Mouse (Mus musculus): ENCODE measurements around the gene Pgbd1.
"Not testable (repeated sequence)": the region's sequence is repeated elsewhere in the genome, so short reads cannot be mapped to it uniquely, and the experiment has no call there.

Pgbd1 gene

DNA sequence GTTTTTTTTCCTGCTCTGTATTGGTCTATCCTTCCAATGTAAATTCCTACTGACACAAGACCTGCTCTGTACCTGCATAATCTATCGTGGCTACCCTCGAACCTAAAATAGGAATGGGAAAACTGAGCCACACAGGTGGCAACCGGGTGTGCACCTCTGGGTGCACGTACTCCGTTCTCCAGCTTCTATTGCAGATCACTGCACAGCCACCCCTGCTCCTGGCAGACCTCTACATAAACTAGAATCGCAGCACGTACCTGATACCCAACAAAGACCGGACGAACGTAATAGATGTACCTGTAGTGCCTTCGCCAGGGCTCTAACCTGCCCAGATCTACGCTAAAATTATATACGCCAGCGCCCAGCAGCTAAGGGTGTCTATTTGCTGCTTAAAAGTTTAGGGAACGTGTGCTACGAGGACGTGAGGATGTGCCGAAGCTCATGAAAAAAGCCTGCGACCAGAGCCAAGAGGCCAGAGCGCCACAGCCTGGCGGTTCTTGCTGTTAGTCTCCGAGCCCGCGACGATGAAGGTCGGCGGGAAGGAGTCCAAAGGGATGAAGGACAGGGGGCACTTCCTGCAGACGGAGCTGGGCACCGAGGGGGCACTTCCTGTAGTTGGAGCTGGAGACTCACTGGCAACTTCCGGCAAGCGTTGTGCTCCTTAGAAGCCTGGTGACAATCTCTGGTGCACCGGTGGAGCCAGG is at the start of gene Pgbd1:
Gene Pgbd1 (minus strand): TSS at position 556 of the 704 bp plus-strand sequence.
- DNase-seq (ENCODE audit: low spot score in 2 of 2) = peak; percentile 66 to 72

DNA sequence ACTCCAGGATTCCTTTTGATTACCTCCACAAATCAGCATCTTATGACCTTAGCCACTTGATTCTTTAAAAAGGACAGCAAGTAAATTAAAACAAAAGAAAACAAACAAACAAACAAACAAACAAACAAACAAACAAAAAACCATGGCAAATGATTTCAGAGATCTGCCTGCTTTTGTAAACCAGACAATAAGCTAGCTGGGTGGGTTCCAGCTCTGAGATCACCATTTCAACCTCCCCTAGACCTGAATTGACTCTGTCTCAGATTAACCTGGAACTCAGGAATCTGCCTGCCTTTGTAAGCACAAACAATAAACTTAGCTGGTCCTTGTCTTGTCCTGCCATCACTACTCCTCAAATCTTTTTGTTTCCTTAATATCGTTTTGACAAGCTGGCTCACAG is 46.0 kb upstream of the Pgbd1 start:
- no peak for DNase-seq (ENCODE audit: low spot score in 2 of 2)

DNA sequence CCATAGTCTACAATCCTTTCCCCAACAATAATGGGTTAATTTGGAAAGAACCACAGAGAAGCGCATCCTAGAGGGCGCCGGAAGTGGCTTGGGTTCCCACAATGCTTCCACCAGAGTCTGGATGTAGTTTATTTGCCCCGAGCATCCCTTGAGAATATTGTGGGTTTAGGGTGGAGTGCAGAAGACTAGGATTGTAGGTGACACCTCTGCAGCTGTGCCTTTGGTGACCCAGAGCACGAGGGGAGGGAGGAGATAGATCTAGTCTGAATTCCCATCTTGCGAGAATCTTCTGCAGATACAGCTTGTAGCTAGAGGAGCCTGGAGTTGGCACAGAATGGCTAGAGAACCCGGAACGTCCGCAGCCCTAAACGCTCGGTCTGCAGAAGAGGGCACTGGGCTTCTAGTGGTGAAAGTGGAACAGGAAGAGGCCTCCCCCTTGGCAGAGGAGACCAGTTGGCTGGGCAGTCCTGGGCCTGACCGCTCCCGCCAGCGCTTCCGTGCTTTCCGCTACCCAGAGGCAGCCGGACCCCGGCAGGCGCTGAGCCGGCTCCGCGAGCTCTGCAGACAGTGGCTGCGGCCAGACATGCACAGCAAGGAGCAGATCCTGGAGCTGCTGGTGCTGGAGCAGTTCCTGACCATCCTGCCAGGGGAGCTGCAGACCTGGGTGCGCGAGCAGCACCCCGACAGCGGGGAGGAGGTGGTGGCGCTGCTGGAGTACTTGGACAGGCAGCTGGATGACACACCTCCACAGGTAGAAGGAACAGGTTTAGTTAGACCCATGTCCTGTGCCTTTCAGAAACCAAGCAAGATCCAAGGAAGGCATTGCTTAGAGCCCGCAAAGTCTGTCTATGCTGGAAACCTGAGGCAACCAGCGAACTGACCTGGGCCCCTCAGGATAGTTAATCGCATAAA is 38.2 kb upstream of the Pgbd1 start, which contains the start of the genes Zkscan4 and Gm10065:
Gene Zkscan4 (plus strand): TSS at position 149 of the 912 bp plus-strand sequence.
Gene Gm10065 (minus strand): TSS at position 683 of the 912 bp plus-strand sequence.
- peak; percentile 82 to 85 for DNase-seq (ENCODE audit: low spot score in 2 of 2)

DNA sequence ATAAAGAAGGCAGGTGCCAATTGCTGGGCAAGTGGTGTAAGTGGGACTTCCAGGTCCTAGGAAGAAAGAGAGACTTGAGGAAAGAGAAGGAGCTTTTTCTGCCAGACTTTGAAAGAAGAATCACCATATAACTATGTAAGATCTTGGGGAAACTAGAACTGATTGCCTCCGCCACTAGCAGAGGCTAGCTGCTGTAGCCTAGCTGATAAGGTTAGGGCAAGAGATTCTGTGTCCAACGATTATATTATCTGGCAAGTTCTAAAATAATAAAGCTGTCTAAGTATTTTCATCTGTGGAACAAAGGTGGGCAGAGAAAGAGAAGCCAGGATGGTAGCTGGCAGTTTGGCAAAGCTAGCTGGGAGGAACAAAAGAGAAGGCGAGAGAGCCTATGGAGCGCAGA is 31.6 kb upstream of the Pgbd1 start:
- DNase-seq (ENCODE audit: low spot score in 2 of 2) = no peak

DNA sequence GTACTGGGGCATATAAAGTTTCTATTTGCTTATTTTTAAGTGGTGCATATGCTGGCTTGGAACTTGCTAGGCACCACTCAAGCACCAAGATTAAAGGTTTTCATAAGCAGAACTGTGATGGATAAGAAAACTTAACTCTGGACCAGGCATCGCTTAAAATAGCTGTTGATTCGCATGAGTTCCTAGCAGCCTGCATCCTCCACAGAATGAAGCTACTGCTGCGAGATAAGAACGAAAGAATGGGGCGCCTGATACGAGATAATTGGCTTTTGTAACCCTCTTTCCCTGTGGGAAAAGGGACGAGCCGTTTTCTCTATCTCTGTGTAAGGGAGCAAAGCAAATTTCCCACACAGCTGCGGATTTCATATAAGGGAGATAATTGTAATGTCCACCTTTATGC is 28.2 kb upstream of the Pgbd1 start:
- DNase-seq (ENCODE audit: low spot score in 2 of 2) = no peak

DNA sequence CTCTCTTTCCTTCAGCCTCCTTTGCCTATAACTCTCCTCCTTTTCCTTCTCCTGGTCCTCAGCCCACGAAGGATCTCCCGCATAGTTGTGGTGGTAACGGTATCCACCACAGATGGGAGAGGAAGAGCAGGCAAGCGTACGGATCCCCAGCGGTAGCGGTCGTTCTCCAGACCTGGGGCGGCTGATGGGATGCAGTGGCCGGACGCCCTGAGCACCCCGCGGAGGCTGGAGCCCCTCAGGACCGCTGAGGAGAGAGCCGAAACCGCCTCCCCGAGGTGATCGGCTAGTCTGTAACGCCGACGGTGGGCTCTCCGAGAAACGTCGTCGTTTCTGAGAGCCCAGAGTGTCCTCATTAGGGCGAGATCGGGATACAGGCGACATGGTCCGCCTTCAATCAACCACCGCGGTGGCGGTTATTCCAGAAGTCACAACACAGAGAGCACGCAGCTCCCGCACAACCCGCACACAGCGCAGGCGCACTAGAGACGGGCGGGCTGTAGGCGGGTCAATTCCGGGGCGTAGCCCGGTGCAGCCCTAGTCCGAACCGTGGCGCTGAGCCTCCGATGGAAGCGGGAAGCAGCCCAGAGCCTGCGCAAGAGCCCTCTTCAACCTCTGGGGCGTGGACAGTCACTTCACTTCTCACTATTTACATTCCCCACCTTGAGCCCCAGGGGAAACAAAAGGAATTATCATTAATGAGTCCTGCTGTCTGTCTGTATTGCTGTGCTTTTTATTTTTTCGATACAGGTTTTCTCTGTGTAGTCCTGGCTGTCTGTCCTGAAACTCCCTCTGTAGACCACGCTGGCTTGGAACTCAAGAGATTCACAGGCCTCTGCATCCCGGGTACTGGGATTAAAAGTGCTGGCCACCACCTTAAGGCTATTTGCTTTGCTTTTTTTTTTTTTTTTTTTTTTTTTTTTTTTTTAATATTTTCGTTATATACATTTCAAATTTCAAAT is 27.5 kb upstream of the Pgbd1 start, which contains the start of gene Nkapl:
Gene Nkapl (minus strand): TSS at position 449 of the 959 bp plus-strand sequence.
- peak; percentile 73 to 75 for DNase-seq (ENCODE audit: low spot score in 2 of 2)

DNA sequence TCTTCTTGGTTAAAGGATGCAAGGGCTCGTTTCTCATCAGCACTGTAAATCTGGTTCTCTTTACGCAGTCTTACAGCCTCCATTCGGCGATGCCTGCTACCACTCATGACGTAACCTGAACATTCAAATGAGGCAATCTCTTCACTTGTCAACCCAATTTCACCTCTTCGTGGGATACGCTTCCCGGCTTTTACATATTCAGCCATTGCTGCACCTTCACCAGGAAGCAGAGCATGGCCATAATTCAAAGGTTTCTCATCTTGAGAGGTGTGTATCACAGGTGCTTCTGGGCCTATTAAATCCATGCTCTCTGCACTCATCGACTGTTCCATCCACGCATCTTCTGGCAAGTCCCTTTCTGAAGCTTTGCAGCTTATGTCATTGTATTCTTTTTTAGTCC is 26.5 kb upstream of the Pgbd1 start:
- no peak for DNase-seq (ENCODE audit: low spot score in 2 of 2)

DNA sequence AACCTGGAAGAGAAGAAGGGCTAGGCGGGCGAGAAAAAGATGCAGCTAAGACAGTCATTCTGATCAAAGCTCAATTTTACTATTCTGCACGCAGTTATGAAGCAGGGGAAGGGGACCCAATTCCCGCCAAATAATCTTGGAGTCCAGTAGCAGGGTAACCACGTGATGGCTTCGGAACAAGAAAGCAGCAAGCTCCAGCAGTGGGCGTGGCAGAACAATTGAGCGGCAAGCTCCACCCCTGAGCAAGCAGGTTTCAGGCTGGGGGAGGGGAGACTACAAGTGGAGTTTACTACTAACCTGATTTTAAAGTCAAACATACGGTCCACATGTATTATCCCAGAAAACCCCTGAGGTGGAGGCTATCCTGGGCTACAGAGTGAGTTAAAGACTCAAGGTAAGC is 21.7 kb upstream of the Pgbd1 start:
- not testable (repeated sequence) for DNase-seq (ENCODE audit: low spot score in 2 of 2)

DNA sequence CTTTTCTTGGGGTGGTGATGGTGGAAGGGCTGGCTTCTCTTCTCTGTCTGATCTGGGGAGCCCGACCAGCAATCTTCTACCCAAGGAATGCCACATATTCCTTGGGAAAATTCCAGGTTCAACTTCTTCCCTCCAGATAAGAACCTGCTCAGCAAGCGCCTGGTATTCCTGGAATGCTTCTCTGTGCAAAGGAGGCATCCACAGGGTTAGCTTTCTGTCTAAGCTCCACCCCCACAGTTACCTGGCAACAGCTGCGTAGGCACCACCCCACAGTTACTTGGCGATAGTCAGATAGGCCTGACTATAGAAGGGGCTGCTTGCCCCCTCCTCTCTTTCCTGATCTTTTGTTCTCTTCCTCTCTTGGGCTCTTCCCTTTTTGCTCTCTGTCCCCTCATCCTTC is 15.5 kb upstream of the Pgbd1 start:
- no peak for DNase-seq (ENCODE audit: low spot score in 2 of 2)

DNA sequence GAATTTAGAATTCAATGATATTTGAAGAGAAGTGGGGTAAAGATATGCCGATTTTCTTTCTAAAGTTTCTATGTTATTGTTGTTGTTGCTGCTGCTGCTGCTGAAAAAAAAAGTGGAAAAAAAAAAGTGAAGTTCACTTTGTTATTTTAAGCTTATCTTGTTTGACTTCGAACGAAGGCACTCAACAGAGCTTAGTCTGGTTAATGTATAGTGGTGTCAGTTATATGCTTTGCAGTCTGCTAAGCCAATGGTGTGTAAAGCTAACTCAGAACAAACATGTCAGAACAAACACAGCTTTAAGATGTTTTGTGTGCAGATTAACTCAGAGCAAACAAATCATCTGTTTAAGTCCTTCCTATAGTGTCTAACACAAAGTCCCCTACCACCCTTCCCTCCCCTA is 13.3 kb upstream of the Pgbd1 start:
- no peak for DNase-seq (ENCODE audit: low spot score in 2 of 2)

DNA sequence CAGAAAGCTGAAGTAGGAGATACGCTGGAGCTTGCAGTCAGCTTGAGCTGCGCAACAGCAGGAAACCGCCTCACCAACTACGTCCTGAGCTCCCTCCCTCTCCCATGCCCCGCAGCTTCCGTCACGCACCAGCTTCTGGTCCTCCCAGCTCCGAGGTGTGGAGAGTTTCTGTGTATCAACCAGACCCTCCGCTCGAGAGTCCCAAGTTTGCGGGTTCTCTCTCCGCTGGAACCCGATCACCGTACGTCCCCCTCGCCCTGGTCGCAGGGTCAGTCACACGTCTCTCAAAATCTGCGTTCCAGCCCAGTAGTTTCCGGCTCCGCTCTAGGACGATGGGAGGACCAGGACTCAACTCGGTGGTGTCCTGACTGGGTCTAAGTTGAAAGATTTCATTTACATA is 12.6 kb upstream of the Pgbd1 start, which contains the start of gene Zscan26:
Gene Zscan26 (minus strand): TSS at position 282 of the 400 bp plus-strand sequence.
- DNase-seq (ENCODE audit: low spot score in 2 of 2) = peak; percentile 88 to 91

DNA sequence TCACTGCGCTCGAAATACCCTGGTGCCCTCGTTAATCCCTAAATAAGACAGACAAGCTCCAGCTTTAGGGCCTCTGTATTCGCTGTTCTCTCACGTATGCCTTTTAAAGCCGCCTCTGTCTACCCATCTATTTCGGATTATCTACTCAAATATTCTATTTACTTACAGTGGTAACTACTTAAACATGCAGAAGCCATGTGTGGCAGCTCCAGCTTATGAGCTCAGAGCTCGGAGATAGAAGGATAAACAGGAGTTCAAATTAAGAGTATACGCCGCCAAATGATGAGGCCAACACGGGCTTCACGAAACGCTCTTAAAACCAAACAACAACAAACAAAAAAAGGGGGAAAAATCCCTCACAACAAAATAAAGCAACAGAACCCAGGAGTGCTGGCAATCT is 12.2 kb upstream of the Pgbd1 start:
- peak in 1 of 2 experiments; percentile 10 for DNase-seq (ENCODE audit: low spot score in 2 of 2)

DNA sequence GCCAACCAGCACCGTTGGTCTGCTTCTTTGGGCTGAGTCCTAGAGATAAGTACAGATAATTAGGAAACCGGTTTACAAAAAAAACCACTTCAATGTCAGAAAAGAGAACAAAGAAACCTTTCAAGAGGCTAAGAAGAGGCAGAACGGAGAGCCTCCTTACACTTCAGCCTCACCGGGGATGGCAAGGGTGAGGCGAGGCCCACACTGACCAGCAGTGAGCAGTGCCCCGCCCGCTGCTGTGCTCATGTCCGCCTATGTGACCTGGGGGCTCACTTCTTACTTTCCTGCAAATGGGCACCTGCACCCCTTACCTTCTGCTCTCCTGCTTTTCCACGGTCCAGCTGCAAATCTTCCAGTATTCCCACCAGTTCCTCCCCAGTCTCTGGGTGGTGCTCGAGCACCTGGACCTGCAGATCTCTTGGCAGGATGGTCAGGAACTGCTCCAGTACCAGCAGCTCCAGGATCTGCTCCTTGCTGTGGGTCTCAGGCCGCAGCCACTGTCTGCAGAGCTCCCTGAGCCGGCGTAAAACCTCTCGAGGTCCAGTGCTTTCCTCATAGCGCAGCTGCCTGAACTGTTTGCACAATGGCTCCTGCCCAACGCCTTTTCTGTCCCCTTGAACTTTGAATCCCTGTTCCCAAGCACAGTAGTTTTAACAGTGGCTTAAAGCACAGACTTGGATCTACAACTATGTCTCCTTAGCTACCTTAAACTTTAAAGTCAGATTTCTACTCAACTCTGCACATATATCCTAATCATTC is 7.2 kb upstream of the Pgbd1 start:
- no peak for DNase-seq (ENCODE audit: low spot score in 2 of 2)

DNA sequence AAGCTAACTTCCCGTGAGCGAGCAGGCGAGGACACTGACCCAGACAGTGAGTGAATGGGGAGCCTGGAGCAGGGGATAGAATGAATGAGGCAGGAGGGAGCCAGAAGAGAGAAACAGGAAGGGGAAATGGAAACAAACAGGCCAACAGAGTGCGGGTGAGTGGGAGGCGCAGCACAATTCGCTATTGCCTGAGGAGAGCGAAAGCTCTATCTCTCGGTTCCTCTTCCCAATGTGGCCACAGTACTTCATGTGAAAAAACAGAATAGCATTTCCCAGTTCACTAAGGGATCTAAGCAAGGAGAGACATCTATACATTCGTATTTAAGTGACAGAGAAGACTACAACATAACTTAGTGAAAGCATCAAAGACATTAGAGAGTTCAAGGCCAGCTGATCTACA is 5.9 kb upstream of the Pgbd1 start:
- no peak for DNase-seq (ENCODE audit: low spot score in 2 of 2)

DNA sequence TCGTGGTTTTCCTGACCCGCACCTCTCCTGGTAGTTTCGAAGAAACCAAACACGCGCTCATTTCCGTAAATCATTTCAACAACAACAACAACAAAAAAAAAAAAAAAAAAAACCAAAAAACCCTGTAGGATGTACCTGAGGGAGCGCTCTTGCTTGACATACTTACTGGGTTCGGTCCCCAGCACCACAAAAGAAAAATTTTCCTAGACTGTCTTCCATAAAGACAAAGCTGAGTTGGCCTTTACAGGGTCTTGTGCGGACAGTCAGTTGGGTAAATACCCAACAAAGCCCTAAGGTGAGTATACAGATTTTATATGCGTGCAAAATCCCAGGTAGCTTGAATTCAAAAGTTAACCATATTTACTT is 332 bp upstream of the Pgbd1 start:
- DNase-seq (ENCODE audit: low spot score in 2 of 2) = no peak

DNA sequence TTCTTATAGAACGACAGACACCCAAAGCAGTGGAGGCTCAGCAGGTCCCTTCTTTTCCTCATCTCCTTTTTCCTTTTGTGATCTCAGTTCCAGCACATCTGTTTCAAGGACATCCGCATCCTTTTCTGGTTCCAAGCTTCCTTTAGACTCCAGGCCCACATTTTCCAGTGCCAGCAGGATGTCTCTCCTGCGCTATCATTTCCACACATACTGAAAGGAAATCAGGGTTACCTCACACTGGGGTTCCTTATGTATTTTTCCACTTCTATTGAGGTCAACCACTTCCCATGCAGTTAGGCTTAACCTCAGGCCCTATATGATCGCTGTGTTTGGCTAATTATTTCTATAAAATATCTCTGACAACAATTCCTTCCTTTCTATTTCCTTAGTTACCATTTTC is 5.4 kb downstream of the Pgbd1 start:
- no peak for DNase-seq (ENCODE audit: low spot score in 2 of 2)

DNA sequence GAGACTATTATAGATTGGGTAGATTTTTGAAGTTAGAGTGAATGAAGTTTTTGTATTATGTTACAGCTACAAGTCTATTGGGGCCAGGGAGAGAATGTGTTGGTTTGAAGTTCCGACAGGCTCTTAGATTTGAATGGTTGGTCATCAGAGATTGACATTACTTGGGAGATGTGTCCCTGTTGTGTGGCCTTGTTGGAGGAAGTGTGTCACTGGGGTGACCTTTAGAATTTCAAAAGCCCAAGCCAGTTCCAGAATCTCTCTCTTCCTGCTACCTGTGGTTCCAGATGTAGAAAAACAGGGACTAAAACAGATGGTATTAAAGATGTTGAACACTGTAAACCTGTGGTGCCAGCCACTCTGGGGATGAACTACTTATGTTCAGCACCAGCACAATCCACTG is 13.2 kb downstream of the Pgbd1 start:
- no peak for DNase-seq (ENCODE audit: low spot score in 2 of 2)

DNA sequence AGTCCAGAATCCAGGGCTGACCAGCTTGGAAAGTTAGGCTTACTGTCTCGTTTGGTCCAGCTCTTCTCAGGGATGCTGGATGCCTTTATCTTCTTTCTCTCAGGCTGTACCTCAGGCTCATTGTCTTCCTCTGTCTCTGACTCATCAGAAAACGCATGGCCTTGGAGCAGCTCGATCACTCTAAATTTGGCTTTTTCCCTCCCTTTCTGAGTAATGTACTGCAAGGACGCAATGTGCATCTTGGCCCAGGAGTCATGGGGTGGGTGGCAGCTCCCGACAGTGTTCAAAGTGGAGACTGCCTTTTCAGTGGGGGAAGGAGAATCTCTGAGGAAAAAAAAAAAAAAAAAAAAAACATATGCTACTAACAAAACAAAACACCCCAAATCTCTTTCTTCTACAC is 17.6 kb downstream of the Pgbd1 start:
- DNase-seq (ENCODE audit: low spot score in 2 of 2) = no peak

DNA sequence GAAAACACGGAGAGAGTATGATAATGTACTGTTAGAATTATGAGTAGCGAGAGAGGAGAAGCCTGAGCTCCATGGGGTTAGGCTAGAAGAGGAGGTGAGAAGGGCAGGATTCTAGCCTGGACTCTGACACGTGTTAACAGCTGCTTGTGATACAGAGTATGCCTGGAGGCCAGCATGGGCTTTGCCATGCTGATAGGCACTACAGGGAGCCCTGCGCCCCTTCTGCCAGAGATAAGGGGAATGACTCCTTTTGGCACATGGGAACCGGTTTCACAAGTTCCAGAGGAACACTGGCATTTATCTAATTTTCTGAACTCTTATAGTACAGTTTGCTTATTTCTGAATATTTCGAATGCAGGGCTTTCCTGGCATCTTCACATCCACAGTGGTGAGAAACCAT is 22.0 kb downstream of the Pgbd1 start:
- DNase-seq (ENCODE audit: low spot score in 2 of 2) = no peak

DNA sequence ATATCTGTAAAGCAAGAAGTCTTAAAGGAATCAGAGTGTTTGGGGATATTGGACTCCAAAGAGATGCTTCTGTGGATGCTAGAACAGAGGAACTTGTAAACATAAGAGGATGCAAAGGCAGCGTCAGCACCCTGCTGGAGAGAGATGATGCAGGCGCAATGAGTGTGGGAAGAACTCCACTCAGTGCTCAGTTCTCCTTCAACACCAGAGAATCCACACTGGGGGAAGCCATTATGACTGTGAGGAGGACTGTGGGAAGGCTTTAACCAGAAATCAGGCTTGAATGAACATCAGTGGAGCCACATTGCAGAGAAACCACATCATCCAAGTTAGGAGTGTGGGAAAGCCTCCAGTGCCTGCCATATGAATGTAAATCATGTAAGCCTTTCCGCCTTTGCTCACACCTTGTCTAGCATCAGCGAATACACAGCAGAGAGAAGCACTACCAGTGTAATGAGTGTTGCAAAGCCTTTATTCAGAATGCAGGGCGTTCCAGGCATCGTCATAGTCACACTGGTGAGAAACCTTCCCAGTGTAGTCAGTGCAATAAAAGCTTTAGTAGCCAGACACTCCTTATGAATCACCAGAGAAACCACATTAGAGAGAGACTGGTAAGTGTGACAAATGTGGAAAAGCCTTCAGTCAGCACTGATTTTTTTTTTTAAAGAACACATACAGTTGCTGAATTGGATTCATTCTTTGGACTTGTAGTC is 23.4 kb downstream of the Pgbd1 start:
- no peak for DNase-seq (ENCODE audit: low spot score in 2 of 2)
